Mouse (Mus musculus): ENCODE measurements at regions not wholly inside any gene's neighbourhood (a gene's known extent, or its start where the extent isn't known, plus 50 kb on each side); places are given as distances from the start of the nearest gene placed in this dataset.

- TF ChIP-seq CTCF (IDR thresholded peaks at IDR 0.05; ENCODE audit: extremely low read depth, insufficient read length, insufficient replicate concordance, low read depth, low read length) (no peak), POLR2A (IDR thresholded peaks at IDR 0.05; ENCODE audit: low read depth, low read length) (no peak)
Observed at GRCm38 (mm10) chr17:84017891-84018290, 169.9 kb downstream of the Zfp36l2 start.

Data from small intestine, adult 2 months (tissue).